Mouse (Mus musculus) heart, adult 2 months (tissue): ENCODE measurements at regions not wholly inside any gene's neighbourhood (a gene's known extent, or its start where the extent isn't known, plus 50 kb on each side); places are given as distances from the start of the nearest gene placed in this dataset.

Experiments
- DNase-seq, 2 experiments: peaks; one replicate each; pipeline ENCODE4 v3.0.0; 2021
- H3K27ac ChIP-seq: fragments of 200-600 bp; 2 replicates; pipeline ENCODE4 v1.8.1; 2022
- H3K27me3 ChIP-seq: fragments of 200-500 bp; 2 replicates; pipeline ENCODE4 v1.6.1; 2012; ENCODE audit warnings: mild to moderate bottlenecking, low read length, inconsistent platforms, mixed read lengths; ENCODE audit not compliant: control insufficient read depth, insufficient read depth
- H3K36me3 ChIP-seq: fragments of 200-500 bp; 2 replicates; pipeline ENCODE4 v1.6.1; 2012; ENCODE audit warnings: low read length, inconsistent platforms; ENCODE audit not compliant: control insufficient read depth, insufficient read depth
- H3K4me1 ChIP-seq: fragments of 200-500 bp; 2 replicates; pipeline ENCODE4 v1.6.1; 2011; ENCODE audit warnings: low read length; ENCODE audit not compliant: control insufficient read depth, insufficient read depth
- H3K4me3 ChIP-seq: fragments of 200-600 bp; 2 replicates; pipeline ENCODE4 v1.8.1; 2022
- H3K79me2 ChIP-seq: fragments of 200-500 bp; replicated peaks from 2 replicates; pipeline ENCODE4 v1.6.1; 2012; ENCODE audit warnings: mild to moderate bottlenecking, inconsistent platforms, low read length, moderate library complexity, mixed read lengths; ENCODE audit not compliant: control insufficient read depth, insufficient read depth
- H3K9ac ChIP-seq: fragments of 200-500 bp; 2 replicates; pipeline ENCODE4 v1.6.1; 2012; ENCODE audit warnings: low read depth, mild to moderate bottlenecking, control low read depth, inconsistent platforms, low read length, mixed read lengths
- CTCF ChIP-seq: fragments of 200-600 bp; IDR thresholded peaks from 2 replicates; pipeline ENCODE4 v1.8.1; 2022; ENCODE audit warnings: antibody characterized with exemption, mild to moderate bottlenecking, moderate library complexity
- EP300 ChIP-seq: fragments of 200-500 bp; IDR thresholded peaks from 2 replicates; pipeline ENCODE4 v1.6.1; 2011; ENCODE audit warnings: low read depth, low read length, control low read depth; ENCODE audit not compliant: insufficient read depth
- POLR2A ChIP-seq: fragments of 200-500 bp; IDR thresholded peaks from 2 replicates; pipeline ENCODE4 v1.6.1; 2011; ENCODE audit warnings: mild to moderate bottlenecking, low read depth, low read length, control low read depth; ENCODE audit not compliant: insufficient read depth
- WGBS: fragments of 180-500 bp; shearing (Covaris S2); methylation state at CpG from one replicate; pipeline ENCODE4 v1.1.7; 2018; 5-methylcytosine and 5-hydroxymethylcytosine counted together
- intact Hi-C: fragments of 180-260 bp; cut with DNase I; formaldehyde crosslinking; loops from one replicate; pipeline ENCODE4 v1.15.1; 2025

- Histone ChIP-seq H3K36me3 (no peaks in the 10 kb centered on the region), H3K4me1 (no peaks in the 10 kb centered on the region), H3K79me2 (no peaks in the 10 kb centered on the region), H3K9ac (no peak overlapping the region), H3K4me3 (no peak overlapping the region), H3K27me3 (no peaks in the 10 kb centered on the region), H3K27ac (no peak overlapping the region)
- WGBS, result 88% methylated on average over 4 of the region's 4 CpGs
- intact Hi-C loops, result no loop called here
- TF ChIP-seq EP300 (no peak), CTCF (no peak), POLR2A (no peak)
- no peak for DNase-seq
Observed at GRCm38 (mm10) chr10:19432515-19432914, 76.2 kb downstream of the Olig3 start.

GRCm38 (mm10) chr10:19434661-19435060, 78.3 kb downstream of the Olig3 start:
- Histone ChIP-seq H3K79me2 (no peaks in the 10 kb centered on the region), H3K4me1 (no peaks in the 10 kb centered on the region), H3K27me3 (no peaks in the 10 kb centered on the region), H3K27ac (no peak overlapping the region), H3K36me3 (no peaks in the 10 kb centered on the region), H3K4me3 (no peak overlapping the region), H3K9ac (no peak overlapping the region)
- WGBS, result 78% methylated on average over 6 of the region's 6 CpGs
- intact Hi-C loops, result no loop called here
- DNase-seq, result no peak
- no peak for TF ChIP-seq POLR2A
- TF ChIP-seq EP300, result no peak
- TF ChIP-seq CTCF, result no peak

- Histone ChIP-seq H3K36me3 (no peaks in the 10 kb centered on the region), H3K4me3 (no peak overlapping the region), H3K27me3 (no peaks in the 10 kb centered on the region), H3K4me1 (no peaks in the 10 kb centered on the region), H3K79me2 (no peaks in the 10 kb centered on the region), H3K27ac (no peak overlapping the region), H3K9ac (no peak overlapping the region)
- intact Hi-C loops, result no loop called here
- no peak for DNase-seq
- TF ChIP-seq EP300 (no peak), CTCF (no peak), POLR2A (no peak)
- WGBS, result 57% methylated on average over 12 of the region's 12 CpGs
Observed at GRCm38 (mm10) chr10:19441807-19442206, 85.5 kb downstream of the Olig3 start.

- no peaks in the 10 kb centered on the region for H3K4me1 ChIP-seq
- intact Hi-C loops, result no loop called here
- H3K79me2 ChIP-seq, result no peaks in the 10 kb centered on the region
- DNase-seq, result no peak
- no peak overlapping the region for H3K9ac ChIP-seq
- no peak for TF ChIP-seq POLR2A
- no peak for TF ChIP-seq EP300
- no peak for TF ChIP-seq CTCF
- no peak overlapping the region for H3K27ac ChIP-seq
- no peaks in the 10 kb centered on the region for H3K36me3 ChIP-seq
- no peaks in the 10 kb centered on the region for H3K27me3 ChIP-seq
- WGBS, result 46% methylated on average over 8 of the region's 8 CpGs
- H3K4me3 ChIP-seq, result no peak overlapping the region
Observed at GRCm38 (mm10) chr10:19443516-19443915, 87.2 kb downstream of the Olig3 start.

- Histone ChIP-seq H3K36me3 (no peaks in the 10 kb centered on the region), H3K9ac (no peak overlapping the region), H3K79me2 (no peaks in the 10 kb centered on the region), H3K4me1 (no peaks in the 10 kb centered on the region), H3K27me3 (no peaks in the 10 kb centered on the region), H3K4me3 (no peak overlapping the region), H3K27ac (no peak overlapping the region)
- intact Hi-C loops, result no loop called here
- WGBS, result 76% methylated on average over 12 of the region's 12 CpGs
- no peak for DNase-seq
- TF ChIP-seq POLR2A, result no peak
- TF ChIP-seq CTCF, result no peak
- TF ChIP-seq EP300, result no peak
Observed at GRCm38 (mm10) chr10:19448838-19449559, 92.7 kb downstream of the Olig3 start.

GRCm38 (mm10) chr10:19459053-19459452, 102.7 kb downstream of the Olig3 start:
- WGBS, result 78% methylated on average over 11 of the region's 11 CpGs
- Histone ChIP-seq H3K27me3 (no peaks in the 10 kb centered on the region), H3K79me2 (no peaks in the 10 kb centered on the region), H3K4me1 (no peaks in the 10 kb centered on the region), H3K4me3 (no peak overlapping the region), H3K36me3 (no peaks in the 10 kb centered on the region), H3K27ac (no peak overlapping the region), H3K9ac (no peak overlapping the region)
- intact Hi-C loops, result no loop called here
- no peak for DNase-seq
- TF ChIP-seq EP300 (no peak), CTCF (no peak), POLR2A (no peak)
